Mouse (Mus musculus): ENCODE measurements around the gene Eif2ak1. TPM values are rescaled to one million over a fixed set of nuclear protein-coding genes. Genes with fewer than 3 reads are reported as not detected.

The Eif2ak1 gene
- total RNA-seq, 2 experiments from 2014 or later = 39.5 to 40.7 TPM

DNA sequence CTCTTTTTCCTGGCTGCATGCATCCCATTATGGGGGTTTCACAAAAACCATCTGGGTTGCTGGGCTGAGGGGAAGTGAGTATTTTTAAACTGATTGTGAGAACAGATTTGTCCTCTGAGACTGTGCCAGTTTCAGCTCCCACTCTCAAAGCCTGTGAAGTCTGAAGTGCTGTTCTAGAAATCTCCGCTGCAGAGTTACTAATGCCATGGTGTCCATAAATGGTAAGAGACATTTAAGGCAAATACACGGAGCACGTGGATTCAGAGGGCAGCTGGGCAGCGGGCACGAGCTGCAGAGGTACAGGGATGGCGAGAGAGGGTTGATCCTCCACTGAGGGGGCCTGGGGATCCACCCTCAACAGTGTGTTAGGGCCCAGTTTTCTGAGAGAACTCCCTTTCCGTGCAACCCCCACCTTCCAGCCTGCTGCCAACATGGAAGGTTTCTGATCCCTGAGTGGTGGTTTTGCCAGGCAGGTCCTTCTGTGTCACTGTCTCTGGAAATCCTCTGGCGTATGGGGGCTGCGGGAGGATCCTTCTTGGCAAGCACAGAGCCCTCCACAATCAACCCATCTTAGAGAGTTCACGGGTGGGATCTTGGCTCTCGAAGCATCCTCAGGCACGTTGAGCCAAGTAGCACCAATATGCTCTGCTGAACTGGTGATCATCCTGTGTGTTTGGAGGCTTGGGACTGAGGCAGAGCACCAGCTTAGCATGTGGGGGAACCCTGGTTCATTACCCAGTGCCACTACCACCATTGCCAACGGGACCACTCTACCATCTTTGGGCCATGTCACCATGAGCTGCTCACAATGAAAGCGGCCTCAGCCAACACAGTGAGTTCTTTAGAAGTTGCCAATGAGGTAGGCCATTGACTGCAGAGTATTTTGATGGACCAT is 125.9 kb downstream of the Eif2ak1 start:
- peak; percentile 61 to 67 for DNase-seq (ENCODE audit: low spot score in 2 of 2)

DNA sequence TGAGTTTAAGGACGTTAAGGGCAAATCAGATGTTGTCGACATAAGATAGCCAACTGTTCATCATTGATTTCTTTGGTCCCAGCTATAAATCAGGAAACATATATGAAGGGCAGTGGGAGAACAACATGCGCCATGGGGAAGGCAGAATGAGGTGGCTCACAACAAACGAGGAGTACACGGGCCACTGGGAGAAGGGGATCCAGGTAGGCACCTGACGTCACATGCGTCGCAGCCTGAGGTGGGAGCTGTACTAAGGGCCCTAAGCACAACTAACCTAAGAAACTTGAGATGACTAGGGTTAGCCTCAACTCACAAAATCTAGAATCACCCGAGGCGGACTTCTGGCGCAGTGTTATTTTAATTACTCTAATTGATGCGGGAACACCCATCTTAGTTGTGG is 130.8 kb downstream of the Eif2ak1 start:
- DNase-seq (ENCODE audit: low spot score in 2 of 2) = no peak

DNA sequence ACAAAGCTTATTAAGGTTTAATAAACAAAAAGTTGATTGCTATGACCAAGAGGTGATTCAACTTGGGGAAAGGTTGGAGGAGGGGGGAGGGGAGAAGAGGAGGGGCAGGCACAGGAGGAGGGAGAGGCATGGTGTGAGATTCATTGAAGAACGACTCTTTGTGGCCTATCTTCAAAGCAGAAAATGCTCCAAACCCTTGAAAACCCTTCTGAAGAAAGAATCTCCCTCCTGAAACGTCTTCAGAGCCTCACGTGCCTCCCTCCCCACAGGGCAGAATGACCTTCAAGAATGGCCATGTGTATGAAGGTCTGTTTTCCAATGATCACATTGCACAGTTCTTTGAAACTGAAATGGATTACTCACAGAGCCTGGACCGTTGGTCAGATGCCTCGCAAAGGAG is 132.4 kb downstream of the Eif2ak1 start:
- no peak for DNase-seq (ENCODE audit: low spot score in 2 of 2)

Other genes starting within 250 kb of the Eif2ak1 start
- gene Cyth3, start 195.3 kb upstream of the Eif2ak1 start, total RNA-seq (2021) = 10 to 100 TPM; 52.0 to 65.7 TPM
- 10 to 100 TPM; 26.7 to 28.0 TPM for gene Usp42, start 85.5 kb upstream of the Eif2ak1 start, total RNA-seq (2021)
- gene Ankrd61, start 79.9 kb downstream of the Eif2ak1 start, total RNA-seq (2021) = under 1 TPM in 1 of 2 experiments, not detected in 1; 0.25 TPM
- 10 to 100 TPM; 45.1 to 46.1 TPM for gene Aimp2, start 92.1 kb downstream of the Eif2ak1 start, total RNA-seq (2021)
- gene Pms2, start 92.2 kb downstream of the Eif2ak1 start, total RNA-seq (2021) = 10 to 100 TPM; 19.3 to 21.5 TPM
- gene Gm42421, start 110.4 kb downstream of the Eif2ak1 start, total RNA-seq (2021) = 1 to 10 TPM in 1 of 2 experiments, under 1 TPM in 1; 0.80 to 3.3 TPM
- 1 to 10 TPM; 5.5 to 6.9 TPM for gene Rsph10b, start 115.2 kb downstream of the Eif2ak1 start, total RNA-seq (2021)
- 10 to 100 TPM; 50.4 to 55.7 TPM for gene Ccz1, start 197.1 kb downstream of the Eif2ak1 start, total RNA-seq (2021)
- gene Ocm, start 208.9 kb downstream of the Eif2ak1 start, total RNA-seq (2021) = under 1 TPM in 1 of 2 experiments, not detected in 1; 0.59 TPM

All from layer of hippocampus, postnatal 10 days (tissue).